Mouse (Mus musculus): ENCODE measurements around the gene Hectd1. TPM values are rescaled to one million over a fixed set of nuclear protein-coding genes. Genes with fewer than 3 reads are reported as not detected.

Hectd1 gene
- polyA plus RNA-seq, 1 experiment from 2014 or later: 35.9 TPM

Other genes with a start within 250 kb of the Hectd1 start
- gene Coch, start 236.2 kb downstream of the Hectd1 start, polyA plus RNA-seq (2015; fragmentation: Nextera tagmentation; extraction: Ambion mirVana): 8.6 and 11.5 TPM in 2 replicates
- gene Ap4s1, start 138.5 kb downstream of the Hectd1 start, polyA plus RNA-seq (2015; fragmentation: Nextera tagmentation; extraction: Ambion mirVana): 49.6 and 55.5 TPM in 2 replicates
- gene Strn3, start 137.6 kb downstream of the Hectd1 start, polyA plus RNA-seq (2015; fragmentation: Nextera tagmentation; extraction: Ambion mirVana): 42.1 and 42.4 TPM in 2 replicates
- 5.2 and 5.5 TPM in 2 replicates for gene Heatr5a, start 141.8 kb upstream of the Hectd1 start, polyA plus RNA-seq (2015; fragmentation: Nextera tagmentation; extraction: Ambion mirVana)
- gene Dtd2, start 177.0 kb upstream of the Hectd1 start, polyA plus RNA-seq (2015; fragmentation: Nextera tagmentation; extraction: Ambion mirVana): 16.0 and 17.9 TPM in 2 replicates
- gene Gpr33, start 198.5 kb upstream of the Hectd1 start, polyA plus RNA-seq (2015; fragmentation: Nextera tagmentation; extraction: Ambion mirVana): not detected in 2 replicates

Data from neural tube, embryonic 13.5 days (tissue).